Mouse (Mus musculus) ES-Bruce4 (cell line): ENCODE results near the gene Ccnd1.

Experiments
- CTCF ChIP-seq: IDR thresholded peaks from one replicate; pipeline ENCODE4 v1.8.1; 2011; ENCODE audit warnings: low read depth, low read length
- EP300 ChIP-seq: IDR thresholded peaks from 2 replicates; pipeline ENCODE4 v1.6.1; 2011; ENCODE audit warnings: low read depth, low read length; ENCODE audit not compliant: insufficient read depth
- POLR2A ChIP-seq: IDR thresholded peaks from one replicate; pipeline ENCODE4 v1.8.1; 2011; ENCODE audit warnings: low read length; ENCODE audit not compliant: insufficient read depth

DNA sequence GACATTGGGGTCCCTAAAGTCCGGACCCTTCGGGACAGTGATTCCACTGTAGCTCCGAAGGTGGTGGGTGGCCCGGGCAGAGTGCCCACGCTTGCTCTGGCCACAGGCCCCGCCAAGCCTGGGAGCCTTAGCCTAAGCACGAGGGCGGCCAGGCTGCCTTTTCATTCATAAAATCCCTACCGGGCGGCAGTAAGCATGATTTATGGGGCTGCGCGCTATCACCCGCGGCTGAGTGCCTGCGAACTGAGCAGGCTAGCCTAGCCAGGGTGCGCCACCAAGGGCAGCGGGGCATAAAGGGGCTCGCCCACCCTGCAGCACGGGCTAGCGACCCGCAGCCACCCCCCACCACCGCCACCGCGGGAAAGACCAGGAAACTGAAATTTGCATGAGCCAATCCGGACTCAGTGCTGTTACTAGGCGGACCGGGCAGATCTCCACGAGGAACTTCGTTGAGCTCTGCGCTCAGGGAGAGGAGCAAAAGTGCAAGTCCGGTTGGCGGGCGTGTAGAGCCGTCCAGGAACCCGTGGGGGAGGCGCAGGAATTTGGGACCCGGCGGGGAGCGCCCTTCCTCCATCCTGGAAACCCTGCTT, 1.6 kb upstream of the Ccnd1 start:
- TF ChIP-seq POLR2A (peak; percentile 76), EP300 (peak; percentile 74), CTCF (no peak)
